Mouse (Mus musculus) embryonic fibroblast, embryonic 13.5 days (primary cell): ENCODE results near the gene Tfec.

ENCODE experiments used
- CTCF ChIP-seq: IDR thresholded peaks from 2 replicates; pipeline ENCODE4 v1.5.1; 2011; ENCODE audit warnings: mild to moderate bottlenecking, control low read depth, low read length, moderate library complexity, borderline replicate concordance; ENCODE audit not compliant: insufficient read depth
- POLR2A ChIP-seq: IDR thresholded peaks from 2 replicates; pipeline ENCODE4 v1.6.1; 2011; ENCODE audit warnings: low read depth, mild to moderate bottlenecking, control low read depth, low read length, moderate library complexity

- TF ChIP-seq CTCF (no peak), POLR2A (no peak)
Measured at GRCm38 (mm10) chr6:16797669-16798068, 100.6 kb downstream of the Tfec start.
